Mouse (Mus musculus): ENCODE measurements around the gene Clnk. TPM values are rescaled to one million over a fixed set of nuclear protein-coding genes. Genes with fewer than 3 reads are reported as not detected.

Clnk gene
- total and polyA plus RNA-seq, 3 experiments: 0.08 TPM; not detected in 2

- Histone ChIP-seq H3K4me1 (ENCODE audit: control insufficient read depth, insufficient read depth, low read length) (no peaks in the 10 kb centered on the region), H3K36me3 (ENCODE audit: control insufficient read depth, insufficient read depth, low read length) (no peaks in the 10 kb centered on the region), H3K9ac (ENCODE audit: low read depth, low read length) (no peak overlapping the region), H3K4me3 (no peak overlapping the region), H3K79me2 (replicated peaks; ENCODE audit: control insufficient read depth, insufficient read depth, low read length) (no peaks in the 10 kb centered on the region; the same call in 1 of the 2 replicates), H3K27ac (no peak overlapping the region), H3K27me3 (ENCODE audit: control insufficient read depth, insufficient read depth, low read length) (no peaks in the 10 kb centered on the region)
- 33% methylated on average over 3 of the region's 3 CpGs for WGBS
- intact Hi-C loops (cut with DNase I): no loop called here
- DNase-seq: no peak
- TF ChIP-seq CTCF (IDR thresholded peaks at IDR 0.05) (no peak), EP300 (IDR thresholded peaks at IDR 0.05; ENCODE audit: insufficient read depth, low read depth, low read length) (no peak), POLR2A (IDR thresholded peaks at IDR 0.05; ENCODE audit: insufficient read depth, low read depth, low read length) (no peak)
These were observed 13.6 kb downstream of the Clnk start for GRCm38 (mm10) chr5:38863029-38863428.

GRCm38 (mm10) chr5:38862288-38862985 is 14.2 kb downstream of the Clnk start:
- 64% methylated on average over 13 of the region's 13 CpGs for WGBS
- no peaks in the 10 kb centered on the region for H3K4me1 ChIP-seq (ENCODE audit: control insufficient read depth, insufficient read depth, low read length)
- H3K79me2 ChIP-seq (replicated peaks; ENCODE audit: control insufficient read depth, insufficient read depth, low read length): no peaks in the 10 kb centered on the region; the same call in 1 of the 2 replicates
- DNase-seq: no peak
- intact Hi-C loops (cut with DNase I): no loop called here
- no peaks in the 10 kb centered on the region for H3K36me3 ChIP-seq (ENCODE audit: control insufficient read depth, insufficient read depth, low read length)
- no peak overlapping the region for H3K9ac ChIP-seq (ENCODE audit: low read depth, low read length)
- no peak overlapping the region for H3K4me3 ChIP-seq
- no peak for TF ChIP-seq EP300 (IDR thresholded peaks at IDR 0.05; ENCODE audit: insufficient read depth, low read depth, low read length)
- TF ChIP-seq POLR2A (IDR thresholded peaks at IDR 0.05; ENCODE audit: insufficient read depth, low read depth, low read length): no peak
- no peak for TF ChIP-seq CTCF (IDR thresholded peaks at IDR 0.05)
- H3K27me3 ChIP-seq (ENCODE audit: control insufficient read depth, insufficient read depth, low read length): no peaks in the 10 kb centered on the region
- H3K27ac ChIP-seq: no peak overlapping the region

- TF ChIP-seq POLR2A (IDR thresholded peaks at IDR 0.05; ENCODE audit: insufficient read depth, low read depth, low read length): no peak
- TF ChIP-seq EP300 (IDR thresholded peaks at IDR 0.05; ENCODE audit: insufficient read depth, low read depth, low read length): no peak
- no peak for TF ChIP-seq CTCF (IDR thresholded peaks at IDR 0.05)
- intact Hi-C loops (cut with DNase I): no loop called here
- no peaks in the 10 kb centered on the region for H3K27me3 ChIP-seq (ENCODE audit: control insufficient read depth, insufficient read depth, low read length)
- no peaks in the 10 kb centered on the region for H3K36me3 ChIP-seq (ENCODE audit: control insufficient read depth, insufficient read depth, low read length)
- no peak for DNase-seq
- H3K9ac ChIP-seq (ENCODE audit: low read depth, low read length): no peak overlapping the region
- H3K4me1 ChIP-seq (ENCODE audit: control insufficient read depth, insufficient read depth, low read length): no peaks in the 10 kb centered on the region
- no peak overlapping the region for H3K27ac ChIP-seq
- WGBS: 53% methylated on average over 4 of the region's 4 CpGs
- no peaks in the 10 kb centered on the region; the same call in 1 of the 2 replicates for H3K79me2 ChIP-seq (replicated peaks; ENCODE audit: control insufficient read depth, insufficient read depth, low read length)
- no peak overlapping the region for H3K4me3 ChIP-seq
These were observed 18.4 kb downstream of the Clnk start for GRCm38 (mm10) chr5:38858015-38858721.

GRCm38 (mm10) chr5:38857591-38857990 is 19.0 kb downstream of the Clnk start:
- no peaks in the 10 kb centered on the region; the same call in 1 of the 2 replicates for H3K79me2 ChIP-seq (replicated peaks; ENCODE audit: control insufficient read depth, insufficient read depth, low read length)
- no peak overlapping the region for H3K9ac ChIP-seq (ENCODE audit: low read depth, low read length)
- H3K27me3 ChIP-seq (ENCODE audit: control insufficient read depth, insufficient read depth, low read length): no peaks in the 10 kb centered on the region
- no peak overlapping the region for H3K27ac ChIP-seq
- 78% methylated on average over 1 of the region's 1 CpGs for WGBS
- intact Hi-C loops (cut with DNase I): no loop called here
- H3K36me3 ChIP-seq (ENCODE audit: control insufficient read depth, insufficient read depth, low read length): no peaks in the 10 kb centered on the region
- H3K4me1 ChIP-seq (ENCODE audit: control insufficient read depth, insufficient read depth, low read length): no peaks in the 10 kb centered on the region
- no peak for DNase-seq
- TF ChIP-seq POLR2A (IDR thresholded peaks at IDR 0.05; ENCODE audit: insufficient read depth, low read depth, low read length): no peak
- no peak for TF ChIP-seq EP300 (IDR thresholded peaks at IDR 0.05; ENCODE audit: insufficient read depth, low read depth, low read length)
- no peak for TF ChIP-seq CTCF (IDR thresholded peaks at IDR 0.05)
- no peak overlapping the region for H3K4me3 ChIP-seq

GRCm38 (mm10) chr5:38850171-38850570 is 26.4 kb downstream of the Clnk start:
- no peaks in the 10 kb centered on the region for H3K27me3 ChIP-seq (ENCODE audit: control insufficient read depth, insufficient read depth, low read length)
- no peaks in the 10 kb centered on the region for H3K79me2 ChIP-seq (replicated peaks; ENCODE audit: control insufficient read depth, insufficient read depth, low read length)
- H3K9ac ChIP-seq (ENCODE audit: low read depth, low read length): no peak overlapping the region
- intact Hi-C loops (cut with DNase I): no loop called here
- no peaks in the 10 kb centered on the region for H3K4me1 ChIP-seq (ENCODE audit: control insufficient read depth, insufficient read depth, low read length)
- no peak for DNase-seq
- H3K4me3 ChIP-seq: no peak overlapping the region
- no peak for TF ChIP-seq EP300 (IDR thresholded peaks at IDR 0.05; ENCODE audit: insufficient read depth, low read depth, low read length)
- TF ChIP-seq CTCF (IDR thresholded peaks at IDR 0.05): no peak
- TF ChIP-seq POLR2A (IDR thresholded peaks at IDR 0.05; ENCODE audit: insufficient read depth, low read depth, low read length): no peak
- no peak overlapping the region for H3K27ac ChIP-seq
- WGBS: 89% methylated on average over 1 of the region's 1 CpGs
- no peaks in the 10 kb centered on the region for H3K36me3 ChIP-seq (ENCODE audit: control insufficient read depth, insufficient read depth, low read length)

GRCm38 (mm10) chr5:38845529-38845928 is 31.1 kb downstream of the Clnk start:
- Histone ChIP-seq H3K4me3 (no peak overlapping the region), H3K36me3 (ENCODE audit: control insufficient read depth, insufficient read depth, low read length) (no peaks in the 10 kb centered on the region), H3K27ac (no peak overlapping the region), H3K27me3 (ENCODE audit: control insufficient read depth, insufficient read depth, low read length) (no peaks in the 10 kb centered on the region), H3K79me2 (replicated peaks; ENCODE audit: control insufficient read depth, insufficient read depth, low read length) (no peaks in the 10 kb centered on the region), H3K9ac (ENCODE audit: low read depth, low read length) (no peak overlapping the region), H3K4me1 (ENCODE audit: control insufficient read depth, insufficient read depth, low read length) (no peaks in the 10 kb centered on the region)
- TF ChIP-seq EP300 (IDR thresholded peaks at IDR 0.05; ENCODE audit: insufficient read depth, low read depth, low read length): no peak
- TF ChIP-seq CTCF (IDR thresholded peaks at IDR 0.05): no peak
- TF ChIP-seq POLR2A (IDR thresholded peaks at IDR 0.05; ENCODE audit: insufficient read depth, low read depth, low read length): no peak
- no peak for DNase-seq
- WGBS: 38% methylated on average over 3 of the region's 3 CpGs
- intact Hi-C loops (cut with DNase I): no loop called here

Measured in heart, adult 2 months (tissue).